Mouse (Mus musculus): ENCODE measurements around the gene Riok2. TPM values are rescaled to one million over a fixed set of nuclear protein-coding genes. Genes with fewer than 3 reads are reported as not detected.

Gene Riok2
- polyA plus RNA-seq, 1 experiment, result 9.4 TPM

GRCm38 (mm10) chr17:17405606-17406005 lies 31.5 kb downstream of the Riok2 start:
- no peak for TF ChIP-seq POLR2A (IDR thresholded peaks at IDR 0.05; ENCODE audit: low read depth, low read length)
- no peak for TF ChIP-seq CTCF (conservative IDR thresholded peaks at IDR 0.05; ENCODE audit: insufficient read depth, insufficient read length, low read depth, low read length)
- Histone ChIP-seq H3K4me3 (ENCODE audit: insufficient read depth, low read depth, low read length) (no peak overlapping the region), H3K27ac (ENCODE audit: insufficient read depth, low read depth, low read length) (no peak overlapping the region), H3K27me3 (replicated peaks; ENCODE audit: control insufficient read depth, insufficient read depth, low read length) (no peaks in the 10 kb centered on the region), H3K4me1 (ENCODE audit: control insufficient read depth, insufficient read depth, low read length) (0 out of 2 replicates have a peak, but pooled peaks cover 3% of the 10 kb centered on the region), H3K36me3 (ENCODE audit: control insufficient read depth, insufficient read depth, low read length) (no peaks in the 10 kb centered on the region)
- DNase-seq, result no peak
- 24% methylated on average over 1 of the region's 1 CpGs for WGBS

GRCm38 (mm10) chr17:17408137-17408536 lies 34.0 kb downstream of the Riok2 start:
- TF ChIP-seq CTCF (conservative IDR thresholded peaks at IDR 0.05; ENCODE audit: insufficient read depth, insufficient read length, low read depth, low read length) (no peak), POLR2A (IDR thresholded peaks at IDR 0.05; ENCODE audit: low read depth, low read length) (no peak)
- Histone ChIP-seq H3K4me3 (ENCODE audit: insufficient read depth, low read depth, low read length) (no peak overlapping the region), H3K27ac (ENCODE audit: insufficient read depth, low read depth, low read length) (no peak overlapping the region), H3K36me3 (ENCODE audit: control insufficient read depth, insufficient read depth, low read length) (no peaks in the 10 kb centered on the region), H3K4me1 (ENCODE audit: control insufficient read depth, insufficient read depth, low read length) (0 out of 2 replicates have a peak, but pooled peaks cover 3% of the 10 kb centered on the region), H3K27me3 (replicated peaks; ENCODE audit: control insufficient read depth, insufficient read depth, low read length) (no peaks in the 10 kb centered on the region)
- no peak for DNase-seq
- 75% methylated on average over 6 of the region's 6 CpGs for WGBS

GRCm38 (mm10) chr17:17408720-17409478 lies 34.8 kb downstream of the Riok2 start:
- Histone ChIP-seq H3K36me3 (ENCODE audit: control insufficient read depth, insufficient read depth, low read length) (no peaks in the 10 kb centered on the region), H3K4me1 (ENCODE audit: control insufficient read depth, insufficient read depth, low read length) (0 out of 2 replicates have a peak, but pooled peaks cover 3% of the 10 kb centered on the region), H3K27ac (ENCODE audit: insufficient read depth, low read depth, low read length) (no peak overlapping the region), H3K4me3 (ENCODE audit: insufficient read depth, low read depth, low read length) (no peak overlapping the region), H3K27me3 (replicated peaks; ENCODE audit: control insufficient read depth, insufficient read depth, low read length) (no peaks in the 10 kb centered on the region)
- whole genome bisulfite sequencing, result 87% methylated on average over 6 of the region's 6 CpGs
- no peak for TF ChIP-seq POLR2A (IDR thresholded peaks at IDR 0.05; ENCODE audit: low read depth, low read length)
- TF ChIP-seq CTCF (conservative IDR thresholded peaks at IDR 0.05; ENCODE audit: insufficient read depth, insufficient read length, low read depth, low read length), result no peak
- DNase-seq, result no peak

GRCm38 (mm10) chr17:17409601-17410000 lies 35.5 kb downstream of the Riok2 start:
- no peak overlapping the region for H3K27ac ChIP-seq (ENCODE audit: insufficient read depth, low read depth, low read length)

GRCm38 (mm10) chr17:17411443-17411842 lies 37.3 kb downstream of the Riok2 start:
- TF ChIP-seq CTCF (conservative IDR thresholded peaks at IDR 0.05; ENCODE audit: insufficient read depth, insufficient read length, low read depth, low read length), result no peak
- no peak for TF ChIP-seq POLR2A (IDR thresholded peaks at IDR 0.05; ENCODE audit: low read depth, low read length)
- H3K27me3 ChIP-seq (replicated peaks; ENCODE audit: control insufficient read depth, insufficient read depth, low read length), result no peaks in the 10 kb centered on the region
- no peak overlapping the region for H3K27ac ChIP-seq (ENCODE audit: insufficient read depth, low read depth, low read length)
- DNase-seq, result no peak
- WGBS, result 75% methylated on average over 2 of the region's 2 CpGs
- no peak overlapping the region for H3K4me3 ChIP-seq (ENCODE audit: insufficient read depth, low read depth, low read length)
- no peaks in the 10 kb centered on the region for H3K4me1 ChIP-seq (ENCODE audit: control insufficient read depth, insufficient read depth, low read length)
- no peaks in the 10 kb centered on the region for H3K36me3 ChIP-seq (ENCODE audit: control insufficient read depth, insufficient read depth, low read length)

More at GRCm38 (mm10) chr17:17409601-17410000, 35.5 kb downstream of the Riok2 start:
- TF ChIP-seq POLR2A (IDR thresholded peaks at IDR 0.05; ENCODE audit: low read depth, low read length) (no peak), CTCF (conservative IDR thresholded peaks at IDR 0.05; ENCODE audit: insufficient read depth, insufficient read length, low read depth, low read length) (no peak)
- 30% methylated on average over 2 of the region's 2 CpGs for WGBS
- Histone ChIP-seq H3K4me1 (ENCODE audit: control insufficient read depth, insufficient read depth, low read length) (0 out of 2 replicates have a peak, but pooled peaks cover 3% of the 10 kb centered on the region), H3K27me3 (replicated peaks; ENCODE audit: control insufficient read depth, insufficient read depth, low read length) (no peaks in the 10 kb centered on the region), H3K4me3 (ENCODE audit: insufficient read depth, low read depth, low read length) (no peak overlapping the region), H3K36me3 (ENCODE audit: control insufficient read depth, insufficient read depth, low read length) (no peaks in the 10 kb centered on the region)
- DNase-seq, result no peak

GRCm38 (mm10) chr17:17412176-17412575 lies 38.1 kb downstream of the Riok2 start:
- WGBS, result 91% methylated on average over 2 of the region's 2 CpGs
- H3K36me3 ChIP-seq (ENCODE audit: control insufficient read depth, insufficient read depth, low read length), result no peaks in the 10 kb centered on the region
- H3K27me3 ChIP-seq (replicated peaks; ENCODE audit: control insufficient read depth, insufficient read depth, low read length), result no peaks in the 10 kb centered on the region
- DNase-seq, result no peak
- TF ChIP-seq POLR2A (IDR thresholded peaks at IDR 0.05; ENCODE audit: low read depth, low read length), result no peak
- no peak for TF ChIP-seq CTCF (conservative IDR thresholded peaks at IDR 0.05; ENCODE audit: insufficient read depth, insufficient read length, low read depth, low read length)
- H3K27ac ChIP-seq (ENCODE audit: insufficient read depth, low read depth, low read length), result no peak overlapping the region
- H3K4me3 ChIP-seq (ENCODE audit: insufficient read depth, low read depth, low read length), result no peak overlapping the region
- H3K4me1 ChIP-seq (ENCODE audit: control insufficient read depth, insufficient read depth, low read length), result no peaks in the 10 kb centered on the region

- no peak for DNase-seq
- 97% methylated on average over 3 of the region's 3 CpGs for WGBS
- Histone ChIP-seq H3K4me3 (ENCODE audit: insufficient read depth, low read depth, low read length) (no peak overlapping the region), H3K36me3 (ENCODE audit: control insufficient read depth, insufficient read depth, low read length) (no peaks in the 10 kb centered on the region), H3K27ac (ENCODE audit: insufficient read depth, low read depth, low read length) (no peak overlapping the region), H3K27me3 (replicated peaks; ENCODE audit: control insufficient read depth, insufficient read depth, low read length) (no peaks in the 10 kb centered on the region), H3K4me1 (ENCODE audit: control insufficient read depth, insufficient read depth, low read length) (no peaks in the 10 kb centered on the region)
- TF ChIP-seq POLR2A (IDR thresholded peaks at IDR 0.05; ENCODE audit: low read depth, low read length) (no peak), CTCF (conservative IDR thresholded peaks at IDR 0.05; ENCODE audit: insufficient read depth, insufficient read length, low read depth, low read length) (no peak)
These were observed 40.1 kb downstream of the Riok2 start for GRCm38 (mm10) chr17:17414206-17414605.
